Mouse (Mus musculus) G1E (cell line): Measurements from ENCODE around the gene Magix.

Experiments
- CTCF ChIP-seq: IDR thresholded peaks from 2 replicates; pipeline ENCODE4 v1.5.1; 2012; ENCODE audit warnings: low read depth, low read length, inconsistent platforms, mixed read lengths
- GATA1 ChIP-seq: IDR thresholded peaks from 2 replicates; pipeline ENCODE4 v1.6.1; 2012; ENCODE audit warnings: borderline replicate concordance, low read length, inconsistent platforms, mixed read lengths
- GATA2 ChIP-seq: IDR thresholded peaks from 2 replicates; pipeline ENCODE4 v1.6.1; 2012; ENCODE audit warnings: low read depth, low read length, inconsistent platforms, borderline replicate concordance
- TAL1 ChIP-seq: conservative IDR thresholded peaks from 2 replicates; pipeline ENCODE4 v1.6.1; 2012; ENCODE audit warnings: low read depth, low read length, inconsistent platforms, mixed read lengths

- TF ChIP-seq CTCF (no peak), TAL1 (no peak), GATA2 (no peak), GATA1 (no peak)
Measured at GRCm38 (mm10) chrX:7696520-7696919, 15.5 kb upstream of the Magix start.
